Mouse (Mus musculus) heart, postnatal 0 days (tissue): ENCODE measurements around the gene Mgat3.

Experiments
- CTCF ChIP-seq: IDR thresholded peaks from 2 replicates; pipeline ENCODE4 v1.5.1; 2016; ENCODE audit warnings: antibody characterized with exemption, control low read depth, low read depth
- EP300 ChIP-seq: IDR thresholded peaks from 2 replicates; pipeline ENCODE4 v1.6.1; 2016; ENCODE audit warnings: antibody characterized with exemption, low read depth

DNA sequence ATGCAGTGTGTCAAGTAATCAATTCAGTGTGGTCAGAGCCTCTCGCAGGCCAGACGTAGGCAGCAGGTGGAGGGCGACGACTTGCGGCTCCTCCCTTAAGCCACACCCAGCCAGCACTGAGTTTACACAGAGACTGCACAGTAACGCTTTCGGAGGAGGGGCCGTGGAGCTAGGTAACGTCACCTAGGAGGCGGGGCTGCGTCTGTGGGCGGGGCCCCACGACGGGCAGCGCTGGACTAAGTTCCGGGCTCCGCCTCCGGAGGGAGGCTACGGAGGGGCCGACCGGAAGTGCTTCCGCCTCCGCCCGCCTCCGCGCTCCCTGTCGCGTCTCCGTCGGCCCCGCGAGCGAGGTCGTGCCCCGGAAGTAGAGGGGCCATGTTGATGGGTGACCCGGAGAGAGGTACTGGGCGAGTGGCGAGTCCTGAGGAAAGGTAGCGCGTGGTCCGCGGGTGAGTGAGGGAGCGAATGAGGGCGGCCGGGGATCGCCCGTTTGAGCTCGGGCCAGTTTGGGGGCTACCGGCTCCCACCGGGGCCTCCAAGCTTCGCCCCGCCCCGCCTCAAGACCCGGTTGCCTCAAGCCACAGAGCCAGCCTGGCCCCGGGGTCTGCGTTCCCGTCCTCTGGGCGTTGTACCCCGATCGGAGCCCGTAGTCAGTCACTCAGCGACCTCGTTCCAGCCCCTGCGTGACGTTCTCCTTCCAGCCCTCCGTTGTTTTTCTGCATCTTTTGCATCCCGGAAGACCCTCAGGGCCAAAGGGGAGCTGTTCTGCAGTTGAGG is 60.4 kb downstream of the Mgat3 start, which contains the start of gene Mief1:
- peak; percentile 17; the same call in 1 of the 2 replicates for TF ChIP-seq EP300
- TF ChIP-seq CTCF, result peak; percentile 18; the same call in 1 of the 2 replicates
